Mouse (Mus musculus): ENCODE measurements around the gene Zfp184.

Gene Zfp184

DNA sequence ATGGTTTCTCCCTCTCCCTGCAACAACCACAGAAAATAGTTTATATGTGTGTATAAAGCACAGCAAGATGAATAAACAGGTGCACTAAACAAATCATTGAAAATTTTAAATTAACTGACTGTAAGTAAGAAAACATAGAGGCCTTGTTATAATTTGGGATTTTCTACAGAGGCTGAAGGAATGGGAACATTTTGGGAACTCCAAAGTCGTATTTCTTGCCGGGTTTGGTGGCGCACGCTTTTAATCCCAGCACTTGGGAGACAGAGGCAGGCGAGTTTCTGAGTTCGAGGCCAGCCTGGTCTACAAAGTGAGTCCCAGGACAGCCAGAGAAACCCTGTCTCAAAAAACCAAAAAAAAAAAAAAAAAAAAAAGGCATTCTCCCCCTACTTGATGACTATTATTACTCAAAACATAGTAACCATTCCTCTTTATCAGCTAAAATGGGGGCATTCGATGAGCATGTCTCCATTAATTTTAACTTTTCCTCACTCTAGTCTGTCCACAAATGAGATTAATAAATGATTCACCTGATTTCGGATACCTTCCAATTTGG lies 24.1 kb upstream of the Zfp184 start:
- WGBS, result 68% methylated on average over 8 of the region's 8 CpGs

DNA sequence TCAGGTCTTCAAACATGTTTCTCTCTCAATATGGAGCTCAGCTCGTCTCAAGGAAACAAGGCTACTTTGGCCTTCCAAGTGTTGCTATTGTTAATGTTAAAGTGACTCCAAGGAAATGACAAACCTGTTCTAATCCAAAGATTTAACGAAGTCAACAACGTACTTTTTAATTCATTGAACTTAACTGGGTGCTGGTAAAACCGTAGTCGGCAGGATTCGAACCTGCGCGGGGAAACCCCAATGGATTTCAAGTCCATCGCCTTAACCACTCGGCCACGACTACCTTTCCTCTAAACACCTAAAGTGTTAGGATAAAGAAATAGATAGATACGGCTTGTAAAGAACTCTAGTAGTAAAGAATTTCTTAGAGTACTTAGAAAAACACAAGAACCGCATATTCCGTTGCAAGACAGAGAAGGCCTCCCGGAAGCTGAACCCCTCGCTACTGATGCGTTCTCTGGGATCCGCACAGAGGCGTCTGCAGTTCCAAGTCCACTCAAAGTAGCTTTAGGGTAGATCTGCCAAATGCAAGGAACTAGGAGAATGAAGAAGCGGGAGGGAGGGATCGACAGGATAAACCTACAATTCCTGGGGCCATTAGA lies 20.1 kb upstream of the Zfp184 start:
- 38% methylated on average over 21 of the region's 21 CpGs for WGBS

DNA sequence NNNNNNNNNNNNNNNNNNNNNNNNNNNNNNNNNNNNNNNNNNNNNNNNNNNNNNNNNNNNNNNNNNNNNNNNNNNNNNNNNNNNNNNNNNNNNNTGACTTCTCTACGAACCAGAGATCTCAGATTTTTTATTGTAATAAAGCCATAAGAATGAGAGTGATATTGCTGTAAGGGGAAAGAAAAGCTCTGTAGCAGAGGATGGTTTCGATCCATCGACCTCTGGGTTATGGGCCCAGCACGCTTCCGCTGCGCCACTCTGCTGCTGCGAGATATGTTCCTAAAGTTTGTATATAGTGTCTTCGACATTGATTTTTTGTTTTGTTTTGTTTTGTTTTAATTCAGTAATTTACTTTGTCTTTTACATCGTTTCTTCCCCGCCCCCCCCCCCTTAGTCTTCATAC lies 13.9 kb upstream of the Zfp184 start:
- 54% methylated on average over 10 of the region's 10 CpGs for WGBS

DNA sequence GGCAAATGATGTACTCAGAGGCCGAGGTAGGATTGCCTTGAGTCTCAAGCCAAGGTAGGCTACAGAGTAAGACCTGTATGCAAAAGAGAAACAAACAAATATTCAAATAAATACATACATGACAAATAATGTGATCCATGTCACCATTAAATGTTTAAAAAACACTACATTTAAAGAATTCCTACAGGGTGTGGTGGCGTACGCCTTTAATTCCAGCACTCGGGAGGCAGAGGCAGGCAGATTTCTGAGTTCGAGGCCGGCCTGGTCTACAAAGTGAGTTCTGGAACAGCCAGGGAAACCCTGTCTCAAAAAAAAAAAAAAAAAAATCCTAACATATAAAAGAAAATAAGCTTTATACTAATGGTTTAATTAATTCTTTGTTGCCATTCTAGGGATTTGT lies 13.2 kb upstream of the Zfp184 start:
- WGBS, result 91% methylated on average over 6 of the region's 6 CpGs

DNA sequence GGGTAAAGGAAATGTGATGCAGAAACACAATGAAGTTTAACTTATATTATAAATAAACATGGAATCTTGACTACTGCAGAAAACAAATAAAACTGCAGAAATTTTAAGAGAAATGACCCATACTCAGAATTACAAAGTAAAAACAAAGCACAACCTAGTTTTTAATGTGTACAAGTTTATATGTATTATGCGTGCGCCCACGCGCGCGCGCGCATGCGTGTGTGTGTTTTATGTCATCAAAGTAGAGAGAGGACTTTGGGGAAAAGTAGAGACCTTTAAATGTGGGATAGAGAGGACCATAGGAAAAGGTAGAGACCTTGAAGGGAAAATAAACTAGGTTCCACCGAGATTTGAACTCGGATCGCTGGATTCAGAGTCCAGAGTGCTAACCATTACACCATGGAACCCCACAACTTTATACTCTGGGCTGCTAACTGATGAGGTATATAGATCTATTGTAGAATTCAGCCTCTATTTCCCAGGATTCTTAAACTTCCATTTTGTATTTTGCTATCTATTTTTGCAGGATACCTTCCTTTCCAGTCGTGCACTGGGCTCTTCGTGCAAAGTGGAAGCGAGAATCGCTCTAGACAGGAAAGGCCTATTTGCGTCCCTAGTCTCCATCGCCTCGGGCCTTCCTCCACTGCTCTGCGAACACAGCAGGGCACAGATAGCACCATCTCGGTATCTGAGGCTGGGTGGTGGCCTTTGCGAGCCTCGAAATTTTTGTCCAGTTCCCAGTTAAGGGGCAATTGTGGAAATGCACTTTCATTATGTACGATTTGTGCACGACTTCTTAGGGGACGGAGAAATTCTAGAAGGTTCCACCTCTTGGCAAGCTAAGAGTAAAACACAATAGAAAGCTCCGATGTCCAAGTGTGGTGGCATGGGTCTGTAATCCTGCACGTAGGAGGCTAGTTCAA lies 11.0 kb upstream of the Zfp184 start:
- 26% methylated on average over 28 of the region's 28 CpGs for WGBS

DNA sequence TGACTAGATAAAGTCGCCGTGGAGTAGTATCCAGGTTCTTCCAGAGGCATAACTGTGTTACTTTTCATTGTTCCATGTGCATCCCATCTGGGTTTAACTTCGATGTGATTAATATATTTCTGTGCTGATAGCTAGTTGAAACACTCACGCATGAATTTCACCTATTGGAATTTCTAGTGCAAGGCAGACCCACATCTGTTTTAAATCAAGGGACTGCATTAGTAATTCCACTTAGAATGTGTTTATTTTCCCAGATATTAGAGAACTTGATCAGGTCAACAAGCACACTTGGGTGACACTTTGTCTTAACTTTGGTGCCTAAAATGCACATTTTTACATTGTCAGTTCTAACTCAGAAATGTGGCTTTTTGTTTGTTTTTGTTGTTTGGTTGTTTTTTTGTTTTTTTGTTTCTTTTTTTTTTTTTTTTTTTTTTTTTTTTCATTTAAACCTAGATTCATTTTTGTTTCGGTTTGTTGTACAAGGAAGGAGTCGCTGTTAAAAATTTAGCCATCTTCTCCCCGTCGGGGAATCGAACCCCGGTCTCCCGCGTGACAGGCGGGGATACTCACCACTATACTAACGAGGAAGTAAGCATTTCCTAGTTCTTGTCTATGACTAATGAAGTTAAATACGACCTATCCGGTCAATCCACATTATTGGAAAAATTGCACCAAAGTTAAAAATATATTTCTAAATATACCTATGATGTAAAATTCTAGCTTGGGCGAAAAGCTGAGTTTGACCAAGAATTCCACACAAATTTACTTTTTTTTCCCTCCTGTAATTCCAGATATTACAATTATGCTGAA lies 9.7 kb upstream of the Zfp184 start:
- 23% methylated on average over 17 of the region's 17 CpGs for WGBS

DNA sequence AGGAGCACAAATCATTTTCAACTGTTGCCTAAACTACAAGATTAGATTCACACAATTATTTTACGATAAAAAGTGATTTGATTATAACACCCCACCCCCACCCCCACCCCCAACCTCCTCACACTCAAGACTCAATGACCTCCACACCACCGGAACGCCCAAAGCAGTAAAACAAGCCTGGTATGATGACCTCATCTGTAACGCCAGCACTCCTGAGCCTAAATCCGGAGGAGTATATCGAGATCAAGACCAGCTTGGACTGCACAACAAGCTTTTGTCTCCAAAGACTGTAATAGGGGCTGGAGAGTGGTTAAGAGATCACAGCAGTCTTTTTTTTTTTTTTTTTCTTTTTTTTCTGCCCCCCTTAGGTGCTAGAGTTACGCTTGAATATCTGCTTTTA lies 9.1 kb upstream of the Zfp184 start:
- WGBS, result 8% methylated on average over 7 of the region's 7 CpGs

DNA sequence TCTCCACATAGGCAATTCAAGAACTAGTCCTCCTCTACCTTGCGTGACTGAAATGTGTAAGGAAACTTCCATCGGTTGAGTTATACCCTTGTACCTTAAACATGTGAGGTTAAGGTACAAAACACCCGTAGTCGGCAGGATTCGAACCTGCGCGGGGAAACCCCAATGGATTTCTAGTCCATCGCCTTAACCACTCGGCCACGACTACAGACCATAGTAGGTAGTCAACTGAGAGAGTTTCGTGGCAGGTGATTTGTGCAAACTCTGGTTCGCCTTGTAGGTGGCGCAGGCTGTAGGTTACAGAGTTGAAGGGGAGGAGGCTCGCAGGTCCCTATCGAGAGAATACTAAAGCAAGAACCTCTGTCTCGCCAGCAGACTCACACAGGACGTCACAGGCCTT lies 7.9 kb upstream of the Zfp184 start:
- WGBS, result 24% methylated on average over 17 of the region's 17 CpGs

DNA sequence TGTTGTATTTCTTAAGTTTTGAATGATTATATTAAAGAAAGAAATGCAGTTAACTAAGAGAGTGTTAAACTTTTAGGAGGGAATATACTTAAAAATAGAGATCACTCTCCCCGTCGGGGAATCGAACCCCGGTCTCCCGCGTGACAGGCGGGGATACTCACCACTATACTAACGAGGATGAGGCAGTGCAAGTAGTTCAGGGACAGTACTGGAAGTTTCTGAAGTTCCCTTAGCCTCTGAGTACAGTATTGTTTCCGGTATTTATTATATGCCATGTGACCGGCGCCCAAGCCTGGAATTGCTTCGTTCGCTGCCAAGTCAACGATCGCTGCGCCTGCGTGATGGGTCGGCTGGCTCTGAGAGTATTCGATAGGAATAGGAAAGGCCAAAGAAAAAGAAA lies 4.7 kb upstream of the Zfp184 start:
- WGBS, result under 1% methylated on average over 19 of the region's 19 CpGs

DNA sequence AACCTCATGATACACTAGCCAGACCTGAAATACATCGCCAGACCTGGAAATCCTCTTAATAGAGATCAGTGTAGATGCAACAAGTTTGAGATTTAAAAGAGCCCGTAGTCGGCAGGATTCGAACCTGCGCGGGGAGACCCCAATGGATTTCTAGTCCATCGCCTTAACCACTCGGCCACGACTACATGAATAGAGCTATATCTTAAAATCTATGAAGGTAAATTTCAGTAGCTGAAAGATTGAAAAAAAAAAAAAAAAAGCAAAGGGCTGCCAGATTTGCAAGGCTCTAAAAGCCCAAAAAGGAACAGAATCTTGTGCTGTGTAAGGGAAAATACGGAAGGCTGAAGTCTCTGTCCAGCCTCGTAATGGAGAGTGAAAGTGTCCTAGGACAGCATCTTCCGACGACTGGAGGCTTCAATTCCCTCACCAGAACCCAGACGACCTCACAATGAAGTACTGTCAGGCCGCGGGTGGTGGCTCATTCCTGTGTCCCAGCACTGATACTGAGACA lies 4.0 kb upstream of the Zfp184 start:
- under 1% methylated on average over 16 of the region's 16 CpGs for WGBS

DNA sequence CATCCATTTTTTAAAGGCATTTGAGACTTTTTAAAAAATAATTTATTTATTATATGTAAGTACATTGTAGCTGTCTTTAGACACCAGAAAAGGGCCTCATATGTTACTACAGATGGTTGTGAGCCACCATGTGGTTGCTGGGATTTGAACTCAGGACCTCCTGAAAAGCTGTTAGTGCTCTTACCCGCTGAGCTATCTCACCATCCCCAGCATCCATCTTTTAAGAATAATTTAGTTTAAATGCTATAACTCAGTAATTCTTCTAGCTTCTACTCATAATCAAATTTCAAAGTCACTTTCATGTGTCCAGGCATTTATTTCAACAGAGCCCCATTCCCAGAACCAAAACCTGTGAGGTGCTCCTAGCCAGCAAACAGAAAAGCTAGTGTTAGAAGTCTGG lies 1.2 kb upstream of the Zfp184 start:
- WGBS, result 83% methylated on average over 1 of the region's 1 CpGs

DNA sequence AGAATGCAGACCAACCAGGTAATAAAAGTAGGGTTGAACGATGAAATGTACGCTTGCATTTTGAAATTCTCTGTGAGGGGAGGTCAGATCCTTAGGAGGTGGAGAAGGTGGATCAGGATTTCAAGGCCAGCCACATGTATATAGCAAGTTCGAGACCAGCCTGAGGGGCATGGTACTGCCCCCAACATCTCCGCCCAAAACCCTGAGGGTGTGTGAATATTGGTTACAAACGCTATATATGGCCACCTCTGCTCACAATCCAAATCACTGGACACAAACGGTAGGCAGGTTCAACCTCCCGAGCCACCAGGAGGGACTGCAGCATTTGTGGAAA lies 335 bp upstream of the Zfp184 start:
- 2% methylated on average over 7 of the region's 7 CpGs for WGBS

DNA sequence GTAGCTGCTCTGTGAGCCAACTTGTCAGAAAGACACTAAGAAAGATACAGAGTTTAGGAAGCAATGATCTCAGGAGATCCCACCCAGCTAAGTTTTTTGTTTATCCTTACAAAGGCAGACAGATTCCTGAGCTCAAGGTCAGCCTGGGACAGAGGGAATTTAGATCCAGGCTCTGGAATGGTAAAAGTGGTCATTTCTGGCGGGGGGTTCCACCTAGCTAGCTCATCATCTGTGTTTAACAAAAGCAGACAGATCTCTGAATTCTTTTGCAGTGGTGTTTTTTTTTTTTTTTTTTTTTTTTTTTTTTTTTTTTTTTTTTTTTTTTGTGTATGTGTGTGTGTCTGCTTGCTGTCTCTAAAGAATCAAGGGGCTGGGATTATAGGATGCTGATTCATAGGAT lies 24.4 kb downstream of the Zfp184 start:
- 55% methylated on average over 1 of the region's 1 CpGs for WGBS

DNA sequence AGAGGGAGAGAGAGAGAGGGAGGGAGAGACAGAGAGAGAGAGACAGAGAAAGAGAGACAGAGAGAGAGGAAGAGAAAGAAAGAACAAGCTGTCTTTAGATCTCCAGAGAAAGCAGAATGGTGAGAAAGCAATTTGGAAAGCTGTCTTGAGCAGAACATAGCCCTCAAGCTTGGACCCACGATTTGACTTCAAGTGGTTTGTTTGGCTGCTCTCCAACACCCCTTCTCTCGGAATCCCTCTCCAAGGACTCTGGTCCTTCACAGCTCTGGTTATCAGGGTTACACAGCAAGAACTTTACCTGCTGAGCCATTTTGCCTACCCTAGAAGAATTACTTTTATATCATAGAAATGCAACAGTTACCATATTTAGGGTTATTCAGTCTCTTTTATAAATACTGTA lies 24.9 kb downstream of the Zfp184 start:
- 58% methylated on average over 2 of the region's 2 CpGs for WGBS

DNA sequence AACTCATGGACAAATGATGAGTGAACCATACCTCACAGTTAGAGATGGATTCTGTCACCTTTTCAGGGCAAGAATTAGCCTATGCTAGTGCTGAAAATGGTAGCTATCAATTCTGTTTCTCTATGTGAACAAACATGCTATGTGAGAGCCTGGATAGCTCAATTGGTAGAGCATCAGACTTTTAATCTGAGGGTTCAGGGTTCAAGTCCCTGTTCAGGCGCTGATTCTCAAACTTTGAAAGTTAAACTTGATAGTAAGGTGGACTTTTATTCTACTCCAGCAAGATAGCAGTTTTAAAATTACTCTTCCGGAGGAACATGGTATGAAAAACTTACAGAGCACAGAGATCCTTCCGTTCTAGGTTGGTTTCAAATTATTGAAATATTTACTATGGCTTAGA lies 26.7 kb downstream of the Zfp184 start:
- WGBS, result 39% methylated on average over 3 of the region's 3 CpGs

DNA sequence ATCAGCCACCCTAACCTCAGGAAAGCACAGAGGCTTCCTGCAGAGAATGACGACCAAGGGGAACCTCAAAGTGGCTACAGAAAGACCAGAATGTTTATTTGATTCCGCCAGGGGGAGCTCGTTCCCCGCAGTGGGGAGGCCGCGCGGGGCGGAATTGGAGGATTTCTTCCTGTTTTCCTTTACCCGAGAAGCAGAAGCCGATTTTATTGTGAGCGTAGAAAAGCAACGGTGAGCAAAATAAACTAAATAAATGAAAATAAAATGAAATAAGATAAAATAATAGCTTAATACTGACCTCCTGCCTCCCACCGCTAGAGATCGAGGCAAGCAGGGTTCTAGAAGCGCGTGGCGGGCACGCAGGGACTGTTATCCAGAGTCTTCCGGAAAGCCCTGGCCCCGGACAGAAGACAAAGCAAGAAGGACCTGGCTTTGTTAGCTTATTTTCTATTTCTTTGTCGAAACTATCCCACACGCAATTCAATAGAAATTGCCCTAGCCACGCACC lies 29.4 kb downstream of the Zfp184 start:
- under 1% methylated on average over 23 of the region's 23 CpGs for WGBS

DNA sequence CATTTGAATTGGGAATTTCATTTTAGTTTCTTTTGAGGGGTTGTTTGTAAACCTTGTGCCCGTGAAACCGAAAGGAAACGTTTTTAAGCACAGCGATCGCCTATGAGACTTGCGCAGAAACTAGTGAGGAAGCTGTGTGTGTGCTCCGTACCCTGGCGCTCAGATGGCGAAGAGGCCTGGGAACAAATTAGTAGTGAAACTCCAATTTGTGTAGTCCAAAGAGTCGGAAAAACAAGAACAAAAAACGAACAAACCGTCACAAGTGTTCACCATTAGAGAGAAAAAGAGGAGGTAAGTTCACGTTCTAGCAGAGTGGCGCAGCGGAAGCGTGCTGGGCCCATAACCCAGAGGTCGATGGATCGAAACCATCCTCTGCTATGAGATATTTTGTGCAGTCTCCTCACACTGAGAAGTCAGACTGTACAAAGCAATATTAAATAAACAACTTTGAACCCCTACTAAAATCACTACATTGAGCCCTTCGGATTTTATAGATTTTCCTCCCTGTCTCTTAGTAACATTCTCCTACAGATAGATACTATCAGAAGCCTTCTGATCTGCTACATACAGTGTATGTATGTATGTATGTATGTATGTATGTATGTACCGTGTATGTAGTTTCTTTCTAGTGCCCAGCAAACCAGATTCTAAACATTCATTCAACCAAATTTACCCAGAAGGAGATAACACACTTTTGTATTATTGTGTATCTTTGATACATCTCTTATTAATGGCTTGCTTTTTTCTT lies 30.0 kb downstream of the Zfp184 start:
- 3% methylated on average over 20 of the region's 20 CpGs for WGBS

DNA sequence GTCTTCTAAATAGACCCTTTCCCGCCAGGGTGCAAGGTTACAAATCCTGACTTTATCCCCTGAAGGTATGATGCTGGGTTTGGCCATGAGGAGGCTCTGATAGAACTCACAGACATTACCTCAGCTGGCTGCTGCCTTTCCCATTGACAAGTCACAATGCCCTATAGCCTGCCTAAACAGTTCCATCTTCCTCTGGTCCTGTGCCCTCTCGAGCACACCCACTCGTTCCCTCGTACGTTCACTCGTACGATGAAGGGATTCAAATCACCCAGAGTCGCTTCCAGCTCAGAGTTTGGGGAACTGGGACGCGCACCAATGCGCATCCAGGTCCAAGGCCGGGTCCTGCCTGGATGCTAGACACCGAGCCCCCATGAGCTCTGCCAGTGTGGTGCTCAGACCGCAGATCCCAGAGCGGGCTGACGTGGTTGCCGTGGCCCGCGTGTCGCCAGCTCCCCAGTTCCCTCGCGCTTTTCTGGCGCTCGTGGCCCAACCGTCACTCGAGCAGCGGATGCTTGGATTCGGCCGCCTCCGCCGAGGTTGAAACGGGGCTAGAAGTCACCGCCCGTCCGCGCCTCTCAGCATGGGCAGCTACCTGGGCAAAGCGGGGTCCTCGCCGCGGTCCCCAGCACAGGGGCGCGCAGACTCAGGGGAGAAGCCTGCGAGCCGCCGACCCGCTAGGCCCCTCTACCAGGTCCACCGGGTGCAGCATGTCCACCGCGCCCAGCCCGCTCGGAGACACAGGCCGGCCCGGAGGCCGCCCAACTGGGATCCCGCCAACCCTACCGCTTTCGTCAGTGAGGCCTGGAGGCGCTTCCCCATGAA lies 36.3 kb downstream of the Zfp184 start, which contains the start of gene Pom121l2:
Gene Pom121l2 (plus strand): TSS at position 214 of the 822 bp plus-strand sequence.
- 2% methylated on average over 58 of the region's 58 CpGs for WGBS

DNA sequence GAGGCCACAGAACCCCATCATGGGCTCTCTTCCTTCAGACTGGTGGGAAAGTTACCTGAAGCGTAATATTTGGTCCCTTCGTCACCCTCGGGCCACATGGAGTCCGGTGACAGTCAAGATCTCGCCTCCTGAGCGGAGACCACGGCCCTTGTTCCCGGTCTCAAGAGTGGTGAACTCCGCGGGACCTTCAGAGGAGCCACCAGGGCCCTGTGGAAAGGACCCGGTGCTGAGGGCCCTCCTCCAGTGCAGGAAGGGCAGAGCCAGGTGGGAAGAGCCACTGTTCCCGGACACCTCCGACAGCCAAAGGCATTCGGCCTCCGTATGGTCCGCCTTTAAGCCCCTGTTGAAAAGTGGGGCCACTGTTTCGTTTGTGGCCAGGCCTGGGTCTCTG lies 36.9 kb downstream of the Zfp184 start:
- WGBS, result 23% methylated on average over 17 of the region's 17 CpGs

DNA sequence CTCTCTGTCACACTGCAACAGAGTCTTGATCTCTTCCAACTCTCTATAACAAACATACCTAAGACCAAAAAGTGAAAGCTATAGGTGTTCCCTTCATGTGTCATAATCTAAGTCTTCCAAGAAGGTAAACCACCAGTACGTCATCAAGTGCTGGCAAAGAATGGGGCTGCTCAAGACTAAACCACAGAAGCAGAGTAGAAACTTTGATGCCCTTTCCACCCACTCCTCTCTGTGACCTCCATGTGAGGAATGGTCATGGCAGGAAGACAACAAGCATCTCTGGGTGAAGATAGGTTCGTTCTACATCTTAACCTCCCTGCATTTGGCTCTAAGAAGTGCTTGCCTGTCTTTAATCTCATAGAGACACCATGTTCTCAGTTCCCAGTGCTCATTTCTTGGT lies 39.6 kb downstream of the Zfp184 start:
- 86% methylated on average over 2 of the region's 2 CpGs for WGBS

Measured in cerebral cortex, adult 2 months (tissue).